Mouse (Mus musculus) ES-E14 (cell line): Measurements from ENCODE around the gene Nrxn3.

ENCODE experiments used
- CHD2 ChIP-seq: IDR thresholded peaks from 2 replicates; pipeline ENCODE4 v1.6.1; 2014; ENCODE audit warnings: mild to moderate bottlenecking, low read depth, low read length, inconsistent platforms
- HCFC1 ChIP-seq: IDR thresholded peaks from 2 replicates; pipeline ENCODE4 v1.6.1; 2012; ENCODE audit warnings: low read length, inconsistent platforms, borderline replicate concordance; ENCODE audit not compliant: insufficient read depth
- MAFK ChIP-seq: IDR thresholded peaks from 2 replicates; pipeline ENCODE4 v1.6.1; 2014; ENCODE audit warnings: mild to moderate bottlenecking, low read depth, low read length, inconsistent platforms; ENCODE audit not compliant: insufficient read depth
- ZC3H11A ChIP-seq: IDR thresholded peaks from 2 replicates; pipeline ENCODE4 v1.6.1; 2012; ENCODE audit warnings: low read depth, mild to moderate bottlenecking, inconsistent platforms, low read length, borderline replicate concordance
- ZNF384 ChIP-seq: IDR thresholded peaks from 2 replicates; pipeline ENCODE4 v1.6.1; 2012; ENCODE audit warnings: low read depth, low read length, inconsistent platforms

GRCm38 (mm10) chr12:89106881-89107584 lies 384.4 kb downstream of the Nrxn3 start:
- TF ChIP-seq ZC3H11A (no peak), HCFC1 (no peak), ZNF384 (no peak), CHD2 (no peak), MAFK (no peak)
